Mouse (Mus musculus): ENCODE data around the gene Kdf1.

GRCm38 (mm10) chr4:133508990-133509389, 9.8 kb upstream of the Kdf1 start:
- TF ChIP-seq CTCF (IDR thresholded peaks at IDR 0.05; ENCODE audit: extremely low read depth, insufficient read depth, insufficient read length, insufficient replicate concordance) (no peak), POLR2A (IDR thresholded peaks at IDR 0.05; ENCODE audit: low read depth, low read length) (no peak)

Measured in spleen, adult 2 months (tissue).